Mouse (Mus musculus): Measurements from ENCODE around the gene Cebpa. TPM values are rescaled to one million over a fixed set of nuclear protein-coding genes. Genes with fewer than 3 reads are reported as not detected.

Cebpa gene
- polyA plus RNA-seq, 1 experiment from 2014 or later, result 0.96 TPM

DNA sequence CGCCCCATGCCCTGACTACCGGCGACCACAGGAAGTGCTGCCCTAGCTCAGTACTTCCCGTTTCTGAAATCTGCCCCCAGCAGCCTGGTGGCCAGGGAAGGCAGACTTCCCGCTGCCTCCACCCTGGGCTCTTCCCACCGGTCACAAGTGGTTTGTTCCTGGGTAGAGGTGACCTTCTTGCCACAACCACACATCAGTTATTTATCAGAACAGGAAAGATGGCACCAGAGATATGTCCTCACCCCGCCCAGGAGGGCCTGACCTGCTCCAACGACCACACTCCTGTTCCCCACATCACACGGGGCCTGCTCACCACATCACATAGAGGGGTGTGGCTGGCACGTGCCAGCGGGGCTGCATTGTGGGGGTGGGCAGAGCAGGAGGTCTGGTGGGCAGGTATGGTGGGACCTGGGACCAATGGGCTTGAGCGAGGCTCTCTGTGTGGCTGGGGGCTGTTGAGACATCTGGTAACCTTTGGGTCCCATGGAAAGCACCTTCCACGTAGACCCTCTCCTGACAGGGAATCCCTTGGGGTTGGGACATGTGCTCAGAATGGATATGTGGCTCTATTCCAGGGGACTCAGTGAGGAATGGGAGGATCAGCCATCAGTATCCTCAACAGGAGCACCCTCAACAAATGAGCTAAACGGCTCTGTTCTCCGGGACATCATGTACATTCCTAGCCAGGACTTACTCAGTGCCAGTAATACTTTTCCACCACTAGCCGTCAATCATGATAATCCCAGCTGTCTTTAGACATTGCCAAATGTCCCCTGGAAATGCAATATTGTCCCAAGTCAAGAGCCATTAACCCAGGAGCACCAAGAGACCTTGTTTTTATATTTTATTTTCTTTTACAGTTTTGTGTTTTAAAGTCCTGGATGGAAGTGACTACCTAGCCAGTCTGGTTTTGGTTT lies 37.7 kb downstream of the Cebpa start:
- Histone ChIP-seq H3K9me3 (replicated peaks) (peaks cover 3% of the 10 kb centered on the region; the same call in 1 of the 2 replicates), H3K27me3 (peaks cover 6% of the 10 kb centered on the region; the same call in 1 of the 2 replicates), H3K4me2 (replicated peaks) (no peak overlapping the region), H3K36me3 (no peaks in the 10 kb centered on the region), H3K9ac (no peak overlapping the region), H3K4me3 (no peak overlapping the region), H3K4me1 (no peaks in the 10 kb centered on the region), H3K27ac (no peak overlapping the region)
- no peak for ATAC-seq (ENCODE audit: low FRiP score)
- WGBS, result 73% methylated on average over 16 of the region's 16 CpGs

DNA sequence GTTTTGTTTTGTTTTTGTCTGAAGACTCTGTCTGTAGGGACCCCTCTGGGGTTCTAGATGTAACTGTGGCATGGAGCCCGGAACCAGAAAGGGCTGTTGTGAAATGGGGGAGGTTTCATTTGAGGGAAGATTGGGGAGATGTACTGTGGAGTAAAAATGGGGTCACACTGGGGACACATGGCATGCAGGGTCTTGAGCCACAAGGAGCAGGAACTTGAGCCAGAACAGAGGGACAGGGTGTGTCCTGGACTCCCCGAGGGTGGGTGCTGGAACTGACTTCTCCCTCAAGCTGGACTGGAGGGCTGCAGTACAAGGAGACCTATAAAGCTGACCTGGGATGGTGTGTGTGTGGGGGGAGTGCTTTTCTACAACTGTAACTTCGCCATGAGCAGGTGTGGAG lies 38.4 kb downstream of the Cebpa start:
- Histone ChIP-seq H3K36me3 (no peaks in the 10 kb centered on the region), H3K9ac (no peak overlapping the region), H3K27ac (no peak overlapping the region), H3K4me2 (replicated peaks) (no peak overlapping the region), H3K4me1 (no peaks in the 10 kb centered on the region), H3K4me3 (no peak overlapping the region), H3K9me3 (replicated peaks) (peaks cover 3% of the 10 kb centered on the region; the same call in 1 of the 2 replicates), H3K27me3 (peaks cover 6% of the 10 kb centered on the region; the same call in 1 of the 2 replicates)
- ATAC-seq (ENCODE audit: low FRiP score), result no peak
- 83% methylated on average over 3 of the region's 3 CpGs for whole genome bisulfite sequencing

DNA sequence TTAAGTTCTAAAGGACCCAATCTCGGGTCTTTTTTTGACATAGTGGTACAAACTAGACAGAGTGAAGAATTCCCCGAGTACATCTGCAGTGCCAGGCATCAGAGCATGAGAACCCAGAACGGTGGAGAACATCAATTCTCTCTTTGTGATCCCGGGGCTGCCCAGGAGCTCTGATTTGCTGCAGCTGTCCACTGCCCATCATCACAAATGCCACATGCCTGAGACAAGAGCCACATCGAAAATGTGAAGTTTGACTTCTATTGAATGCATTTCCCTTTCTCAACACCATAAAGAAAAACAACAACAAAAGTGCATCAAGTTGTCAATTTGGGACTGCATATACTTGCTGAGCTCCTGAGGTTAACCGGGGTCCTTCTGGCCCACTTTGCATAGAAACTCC lies 43.4 kb downstream of the Cebpa start:
- Histone ChIP-seq H3K4me3 (no peak overlapping the region), H3K9me3 (replicated peaks) (peaks cover 3% of the 10 kb centered on the region; the same call in 1 of the 2 replicates), H3K4me2 (replicated peaks) (no peak overlapping the region), H3K27me3 (no peaks in the 10 kb centered on the region), H3K36me3 (no peaks in the 10 kb centered on the region), H3K9ac (no peak overlapping the region), H3K27ac (no peak overlapping the region), H3K4me1 (no peaks in the 10 kb centered on the region)
- 81% methylated on average over 6 of the region's 6 CpGs for WGBS
- no peak for ATAC-seq (ENCODE audit: low FRiP score)

DNA sequence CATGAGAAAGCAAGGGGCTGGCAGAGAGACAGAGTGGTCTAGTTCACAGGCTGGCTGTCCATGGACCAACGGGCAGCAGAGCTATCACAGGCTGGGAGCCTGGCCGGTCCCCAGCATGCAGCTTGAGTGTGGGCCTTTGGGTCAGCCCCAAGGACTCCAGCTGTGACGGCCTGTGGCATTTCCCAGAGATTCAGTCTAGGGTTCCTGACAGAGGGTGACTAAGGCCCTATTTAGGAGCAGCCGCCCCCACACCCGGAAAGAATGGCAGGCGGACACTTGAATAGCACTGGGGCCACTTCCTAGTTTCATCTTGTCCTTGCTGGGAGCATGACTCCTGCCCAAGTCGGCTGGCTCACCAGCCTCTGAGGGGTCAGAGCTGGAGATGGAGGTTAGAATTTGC lies 44.5 kb downstream of the Cebpa start:
- Histone ChIP-seq H3K4me1 (no peaks in the 10 kb centered on the region), H3K9ac (no peak overlapping the region), H3K4me2 (replicated peaks) (no peak overlapping the region), H3K9me3 (replicated peaks) (peaks cover 3% of the 10 kb centered on the region; the same call in 1 of the 2 replicates), H3K36me3 (no peaks in the 10 kb centered on the region), H3K27me3 (no peaks in the 10 kb centered on the region), H3K27ac (no peak overlapping the region), H3K4me3 (no peak overlapping the region)
- no peak for ATAC-seq (ENCODE audit: low FRiP score)
- WGBS, result 70% methylated on average over 7 of the region's 7 CpGs

DNA sequence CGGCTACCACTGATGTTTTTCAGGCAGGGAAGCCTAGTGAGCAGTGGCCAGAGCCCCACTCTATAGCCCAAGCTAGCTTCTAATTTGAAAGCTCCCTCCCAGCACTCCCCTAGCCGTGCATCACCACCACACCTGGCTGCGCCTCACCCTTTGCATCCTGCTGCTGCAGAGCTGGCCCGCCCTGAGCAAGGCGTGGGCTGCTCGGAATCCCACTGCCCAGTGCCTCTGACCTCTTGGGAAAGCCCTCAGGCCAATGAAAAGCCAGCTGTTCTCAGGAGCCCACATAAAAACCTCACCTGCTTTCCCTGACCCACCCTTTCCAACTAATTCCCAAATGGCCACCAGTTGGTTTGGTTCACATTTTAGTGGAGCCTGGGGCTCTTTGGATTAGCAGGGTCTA lies 45.0 kb downstream of the Cebpa start:
- 76% methylated on average over 6 of the region's 6 CpGs for WGBS

DNA sequence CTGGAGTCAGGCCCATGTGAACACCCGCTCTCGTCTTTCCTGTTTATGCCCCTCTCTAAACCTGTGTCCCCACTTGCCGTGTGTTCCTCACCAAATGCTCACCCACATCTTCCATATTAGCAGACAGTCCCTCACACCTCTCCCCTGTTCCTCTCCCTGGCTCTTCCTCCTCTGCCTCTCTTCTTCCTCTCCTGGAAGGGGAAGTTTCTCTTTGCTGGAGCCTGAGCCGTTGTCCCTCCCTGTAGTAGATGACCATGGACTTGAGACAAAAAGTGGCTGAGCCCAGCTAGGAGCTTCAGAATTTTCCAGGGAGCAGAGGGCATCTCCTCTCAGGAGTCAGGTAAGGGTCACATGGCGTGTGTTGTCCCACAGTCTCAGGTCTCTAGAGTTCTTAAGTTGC lies 47.9 kb downstream of the Cebpa start:
- H3K27me3 ChIP-seq, result peaks cover 13% of the 10 kb centered on the region; the same call in 1 of the 2 replicates
- H3K9me3 ChIP-seq (replicated peaks), result no peaks in the 10 kb centered on the region
- no peaks in the 10 kb centered on the region for H3K36me3 ChIP-seq
- no peak overlapping the region for H3K4me3 ChIP-seq
- no peak overlapping the region for H3K9ac ChIP-seq
- H3K4me1 ChIP-seq, result peaks cover 3% of the 10 kb centered on the region; the same call in 1 of the 2 replicates
- no peak overlapping the region for H3K27ac ChIP-seq
- WGBS, result 83% methylated on average over 5 of the region's 5 CpGs
- no peak for ATAC-seq (ENCODE audit: low FRiP score)
- no peak overlapping the region for H3K4me2 ChIP-seq (replicated peaks)

More for the DNA sequence above, 45.0 kb downstream of the Cebpa start:
- H3K4me3 ChIP-seq, result no peak overlapping the region
- no peak overlapping the region for H3K9ac ChIP-seq
- H3K9me3 ChIP-seq (replicated peaks), result peaks cover 3% of the 10 kb centered on the region; the same call in 1 of the 2 replicates
- H3K27me3 ChIP-seq, result no peaks in the 10 kb centered on the region
- no peak overlapping the region for H3K4me2 ChIP-seq (replicated peaks)
- no peaks in the 10 kb centered on the region for H3K4me1 ChIP-seq
- no peaks in the 10 kb centered on the region for H3K36me3 ChIP-seq
- no peak for ATAC-seq (ENCODE audit: low FRiP score)
- H3K27ac ChIP-seq, result no peak overlapping the region

DNA sequence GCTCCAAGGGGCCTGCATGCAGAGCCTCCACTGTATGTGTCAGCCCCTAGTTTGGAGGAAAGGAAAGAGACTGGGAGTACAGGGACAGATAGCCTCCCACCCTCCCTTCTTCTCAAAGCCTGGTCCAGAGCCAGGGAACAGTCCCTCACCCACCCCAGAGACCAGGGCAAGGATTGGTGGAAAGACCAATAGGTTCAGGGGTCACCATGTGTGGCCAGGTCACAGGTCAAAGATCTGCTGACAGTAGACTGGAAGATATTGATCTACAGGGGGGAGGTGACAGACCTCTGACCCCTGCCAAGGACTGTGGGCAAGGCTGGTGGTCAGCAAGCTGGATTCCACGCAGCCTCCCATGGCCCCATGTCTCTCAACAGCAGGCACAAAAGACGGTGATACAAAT lies 48.8 kb downstream of the Cebpa start:
- WGBS, result 31% methylated on average over 2 of the region's 2 CpGs
- Histone ChIP-seq H3K9ac (no peak overlapping the region), H3K27ac (no peak overlapping the region), H3K36me3 (no peaks in the 10 kb centered on the region), H3K4me2 (replicated peaks) (no peak overlapping the region), H3K9me3 (replicated peaks) (no peaks in the 10 kb centered on the region), H3K4me1 (peaks cover 5% of the 10 kb centered on the region), H3K4me3 (no peak overlapping the region), H3K27me3 (peaks cover 17% of the 10 kb centered on the region; the same call in 1 of the 2 replicates)
- ATAC-seq (ENCODE audit: low FRiP score), result no peak

DNA sequence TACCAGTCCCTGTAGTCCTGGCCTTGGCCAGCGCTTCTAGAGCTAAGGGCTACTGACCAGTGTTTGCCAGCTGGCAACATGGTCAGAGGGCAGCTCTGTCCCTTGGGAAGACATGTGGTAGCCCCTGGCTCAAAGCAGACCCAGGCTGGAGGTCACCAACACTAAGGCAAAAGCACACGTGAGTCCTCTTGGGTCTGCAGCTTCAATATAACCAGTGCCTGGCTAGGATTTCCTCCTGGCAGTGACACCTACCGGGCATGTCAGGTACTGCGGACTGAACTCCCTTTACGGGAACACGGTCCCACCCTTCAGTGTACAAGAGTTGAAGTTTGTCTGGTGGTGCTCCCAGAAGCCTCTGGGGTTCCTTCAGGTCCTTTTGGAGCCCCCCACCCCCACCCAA lies 50.2 kb downstream of the Cebpa start:
- no peak overlapping the region for H3K9ac ChIP-seq
- no peaks in the 10 kb centered on the region for H3K9me3 ChIP-seq (replicated peaks)
- H3K27me3 ChIP-seq, result peaks cover 24% of the 10 kb centered on the region; the same call in 1 of the 2 replicates
- H3K27ac ChIP-seq, result no peak overlapping the region
- WGBS, result 16% methylated on average over 6 of the region's 6 CpGs
- no peaks in the 10 kb centered on the region for H3K36me3 ChIP-seq
- H3K4me3 ChIP-seq, result no peak overlapping the region
- ATAC-seq (ENCODE audit: low FRiP score), result no peak
- H3K4me1 ChIP-seq, result peaks cover 5% of the 10 kb centered on the region
- no peak overlapping the region for H3K4me2 ChIP-seq (replicated peaks)

Small RNA genes lying within 50 kb of the gene (microRNA-seq; reads per million reads assigned to microRNA genes)
- gene Gm25033, result not detected

Other genes starting within 250 kb of the Cebpa start
- 55.6 and 56.0 TPM in 2 replicates for gene Pepd, start 206.9 kb upstream of the Cebpa start, polyA plus RNA-seq (2016; fragmentation: Nextera tagmentation; extraction: Ambion mirVana)
- 46.1 and 50.3 TPM in 2 replicates for gene Cebpg, start 62.7 kb upstream of the Cebpa start, polyA plus RNA-seq (2016; fragmentation: Nextera tagmentation; extraction: Ambion mirVana)
- gene Slc7a10, start 67.1 kb downstream of the Cebpa start, polyA plus RNA-seq (2016; fragmentation: Nextera tagmentation; extraction: Ambion mirVana), result 1.9 and 2.1 TPM in 2 replicates
- gene Lrp3, start 96.2 kb downstream of the Cebpa start, polyA plus RNA-seq (2016; fragmentation: Nextera tagmentation; extraction: Ambion mirVana), result 17.9 and 19.3 TPM in 2 replicates
- 21.3 and 22.5 TPM in 2 replicates for gene Gpatch1, start 199.1 kb downstream of the Cebpa start, polyA plus RNA-seq (2016; fragmentation: Nextera tagmentation; extraction: Ambion mirVana)
- 3.8 and 4.0 TPM in 2 replicates for gene Rhpn2, start 214.9 kb downstream of the Cebpa start, polyA plus RNA-seq (2016; fragmentation: Nextera tagmentation; extraction: Ambion mirVana)